Mouse (Mus musculus): ENCODE data around the gene Stt3b. TPM values are rescaled to one million over a fixed set of nuclear protein-coding genes. Genes with fewer than 3 reads are reported as not detected.

Stt3b gene
- 72.0 and 75.4 TPM in 2 replicates for polyA plus RNA-seq (2015; fragmentation: Nextera tagmentation; extraction: Ambion mirVana)

DNA sequence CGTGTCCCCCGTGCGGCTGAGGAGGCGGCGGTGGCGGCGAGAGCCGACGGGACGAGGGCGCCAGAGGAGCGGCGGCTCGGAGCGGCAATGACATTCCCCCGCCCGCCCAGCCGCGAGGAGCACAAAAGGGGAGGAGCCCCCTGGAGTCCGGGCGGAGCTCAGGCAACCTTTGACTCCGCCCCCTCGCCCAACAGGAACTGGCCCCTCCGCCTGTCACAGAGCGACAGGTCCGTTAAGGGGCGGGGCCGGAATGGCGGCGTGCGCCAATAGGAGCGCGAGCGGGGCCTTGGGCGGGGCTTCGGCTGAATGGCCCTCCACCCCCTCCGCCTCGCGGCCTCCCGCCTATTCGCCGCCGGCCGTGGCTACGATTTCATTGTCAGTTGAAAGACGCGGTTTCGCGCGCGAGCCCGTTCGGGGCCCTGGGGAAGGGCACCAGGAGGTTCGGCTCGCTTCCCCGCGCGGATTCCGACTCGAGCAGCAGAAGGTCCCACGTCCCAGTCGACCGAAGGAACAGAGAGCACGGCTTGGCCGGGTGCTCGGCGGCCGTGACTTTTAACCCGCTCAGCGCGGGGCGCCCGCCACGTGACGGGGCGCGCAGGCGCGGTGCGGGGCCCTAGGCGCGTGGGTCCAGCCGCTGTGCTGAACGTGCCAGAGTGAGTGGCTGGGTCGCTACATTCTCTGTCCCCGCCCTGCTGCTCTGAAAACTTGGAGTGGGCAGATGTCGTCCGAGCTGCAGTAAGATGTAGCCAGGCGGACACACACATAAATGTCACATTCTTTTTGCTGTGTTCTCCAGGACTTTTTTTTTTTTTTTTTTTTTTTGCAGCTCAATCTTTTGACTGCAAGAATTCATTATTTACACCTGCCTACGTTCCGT is at the start of gene Stt3b:
Gene Stt3b, minus strand, starts transcription at position 76 of the 877 bp plus-strand sequence.
- Histone ChIP-seq H3K4me2 (ENCODE audit: low read length) (peak within 1 kb of the TSS; percentile 80), H3K9ac (ENCODE audit: low read depth, low read length) (peak within 1 kb of the TSS; percentile 96), H3K9me3 (replicated peaks; ENCODE audit: low read length) (no peaks in the 10 kb centered on the region), H3K27me3 (ENCODE audit: insufficient read depth, low read length) (no peaks in the 10 kb centered on the region), H3K27ac (peak within 1 kb of the TSS; percentile 96), H3K36me3 (ENCODE audit: insufficient read depth, low read length) (no peaks in the 10 kb centered on the region), H3K4me3 (replicated peaks; ENCODE audit: low read depth, low read length) (peak within 1 kb of the TSS; percentile 98), H3K4me1 (replicated peaks; ENCODE audit: insufficient read depth, low read length) (0 out of 2 replicates have a peak, but pooled peaks cover 18% of the 10 kb centered on the region)
- DNase-seq (ENCODE audit: low spot score) (peak; percentile 100), ATAC-seq (replicated peaks; ENCODE audit: low FRiP score, low read depth) (peak; percentile 95)
- WGBS = under 1% methylated on average over 82 of the region's 91 CpGs
- peak; percentile 61 for TF ChIP-seq CTCF (IDR thresholded peaks at IDR 0.05; ENCODE audit: low read depth)

DNA sequence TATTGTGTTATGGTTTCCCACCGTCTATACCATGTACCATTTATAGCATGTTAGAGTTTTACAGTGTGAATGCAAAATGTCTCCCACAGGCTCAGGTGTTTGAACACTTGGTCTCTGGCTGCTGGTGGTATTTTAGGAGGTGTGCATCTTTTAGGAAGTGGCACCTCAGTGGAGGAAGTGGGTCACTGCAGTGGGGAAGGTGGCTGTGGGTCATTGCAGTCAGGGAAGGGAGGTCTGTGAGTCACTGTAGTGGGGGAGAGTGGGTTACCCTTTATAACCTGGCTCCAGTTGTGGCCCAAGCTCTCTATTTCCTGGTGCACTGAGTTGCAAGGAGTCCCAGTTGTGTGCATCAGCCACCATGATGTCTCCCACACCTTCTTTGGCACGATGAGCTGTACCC is 48.2 kb upstream of the Stt3b start:
- TF ChIP-seq CTCF (IDR thresholded peaks at IDR 0.05; ENCODE audit: low read depth) = no peak
- no peak overlapping the region for H3K4me3 ChIP-seq (replicated peaks; ENCODE audit: low read depth, low read length)
- no peak for DNase-seq (ENCODE audit: low spot score)
- H3K9ac ChIP-seq (ENCODE audit: low read depth, low read length) = no peak overlapping the region
- no peak overlapping the region for H3K4me2 ChIP-seq (ENCODE audit: low read length)
- no peak for ATAC-seq (replicated peaks; ENCODE audit: low FRiP score, low read depth)
- H3K27ac ChIP-seq = no peak overlapping the region
- 87% methylated on average over 2 of the region's 2 CpGs for WGBS
- 0 out of 2 replicates have a peak, but pooled peaks cover 4% of the 10 kb centered on the region for H3K4me1 ChIP-seq (replicated peaks; ENCODE audit: insufficient read depth, low read length)
- H3K36me3 ChIP-seq (ENCODE audit: insufficient read depth, low read length) = no peaks in the 10 kb centered on the region
- no peaks in the 10 kb centered on the region for H3K9me3 ChIP-seq (replicated peaks; ENCODE audit: low read length)
- H3K27me3 ChIP-seq (ENCODE audit: insufficient read depth, low read length) = no peaks in the 10 kb centered on the region

DNA sequence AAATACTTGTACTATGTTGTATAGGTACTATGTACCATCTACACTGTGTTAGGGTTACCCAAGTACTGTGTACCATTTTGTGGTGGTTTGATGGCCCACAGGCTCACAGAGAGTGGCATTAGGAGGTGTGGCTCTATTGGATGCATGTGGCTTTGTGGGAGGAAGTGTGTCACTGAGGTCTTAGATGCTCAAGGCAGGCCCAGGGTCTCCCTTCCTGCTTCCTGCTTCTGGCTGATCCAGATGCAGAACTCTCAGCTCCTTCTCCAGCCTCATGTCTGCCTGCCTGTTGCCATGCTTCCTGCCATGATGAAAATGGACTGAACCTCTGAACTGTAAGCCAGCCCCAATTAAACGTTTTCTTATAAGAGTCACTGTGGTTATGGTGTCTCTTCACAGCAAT is 47.8 kb upstream of the Stt3b start:
- Histone ChIP-seq H3K4me3 (replicated peaks; ENCODE audit: low read depth, low read length) (no peak overlapping the region), H3K27ac (no peak overlapping the region), H3K36me3 (ENCODE audit: insufficient read depth, low read length) (no peaks in the 10 kb centered on the region), H3K4me1 (replicated peaks; ENCODE audit: insufficient read depth, low read length) (0 out of 2 replicates have a peak, but pooled peaks cover 4% of the 10 kb centered on the region), H3K9ac (ENCODE audit: low read depth, low read length) (no peak overlapping the region), H3K9me3 (replicated peaks; ENCODE audit: low read length) (no peaks in the 10 kb centered on the region), H3K27me3 (ENCODE audit: insufficient read depth, low read length) (no peaks in the 10 kb centered on the region), H3K4me2 (ENCODE audit: low read length) (no peak overlapping the region)
- TF ChIP-seq CTCF (IDR thresholded peaks at IDR 0.05; ENCODE audit: low read depth) = no peak
- DNase-seq (ENCODE audit: low spot score) = no peak
- 100% methylated on average over 1 of the region's 1 CpGs for WGBS
- ATAC-seq (replicated peaks; ENCODE audit: low FRiP score, low read depth) = no peak

DNA sequence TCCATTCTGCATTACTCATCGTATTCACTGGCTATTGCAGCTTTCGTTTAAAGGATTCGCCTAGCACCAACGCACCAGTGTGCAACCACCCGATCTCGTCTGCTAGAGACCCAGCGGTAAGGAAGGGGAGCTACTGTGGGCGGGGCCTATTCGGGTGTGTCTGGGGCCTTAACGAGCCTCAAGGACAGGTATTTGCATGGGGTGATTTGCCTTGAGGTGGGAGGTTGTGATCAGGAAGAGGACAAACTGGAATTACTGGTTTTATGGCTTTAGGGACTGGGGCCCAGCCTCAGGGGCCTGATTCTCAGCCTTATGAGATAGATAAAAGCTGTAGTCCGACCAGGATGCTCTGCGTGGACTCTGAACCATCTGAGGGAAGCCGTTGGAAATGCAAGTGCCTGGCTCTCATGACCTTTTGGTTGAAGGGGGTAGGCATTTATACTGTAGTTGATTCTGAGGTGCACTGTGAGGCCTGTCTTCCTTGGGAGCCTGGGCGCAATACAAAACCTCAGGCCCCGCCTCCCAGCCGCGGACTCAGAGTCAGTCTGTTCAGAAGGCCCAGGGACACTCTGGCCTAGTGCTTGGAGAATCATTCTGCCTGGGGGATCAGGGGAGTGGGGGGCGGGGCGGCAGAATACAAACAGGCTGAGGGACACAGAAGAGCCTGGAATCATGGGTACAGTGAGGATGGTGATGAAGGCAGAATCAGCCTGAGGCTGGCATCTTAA is 46.7 kb upstream of the Stt3b start:
- Histone ChIP-seq H3K4me3 (replicated peaks; ENCODE audit: low read depth, low read length) (no peak overlapping the region), H3K4me1 (replicated peaks; ENCODE audit: insufficient read depth, low read length) (0 out of 2 replicates have a peak, but pooled peaks cover 4% of the 10 kb centered on the region), H3K9me3 (replicated peaks; ENCODE audit: low read length) (no peaks in the 10 kb centered on the region), H3K27me3 (ENCODE audit: insufficient read depth, low read length) (no peaks in the 10 kb centered on the region), H3K9ac (ENCODE audit: low read depth, low read length) (no peak overlapping the region), H3K27ac (no peak overlapping the region), H3K36me3 (ENCODE audit: insufficient read depth, low read length) (no peaks in the 10 kb centered on the region), H3K4me2 (ENCODE audit: low read length) (no peak overlapping the region)
- ATAC-seq (replicated peaks; ENCODE audit: low FRiP score, low read depth) = 0 out of 2 replicates have a peak, but pooled peaks have one; percentile 33
- no peak for DNase-seq (ENCODE audit: low spot score)
- TF ChIP-seq CTCF (IDR thresholded peaks at IDR 0.05; ENCODE audit: low read depth) = no peak
- 39% methylated on average over 19 of the region's 19 CpGs for WGBS

DNA sequence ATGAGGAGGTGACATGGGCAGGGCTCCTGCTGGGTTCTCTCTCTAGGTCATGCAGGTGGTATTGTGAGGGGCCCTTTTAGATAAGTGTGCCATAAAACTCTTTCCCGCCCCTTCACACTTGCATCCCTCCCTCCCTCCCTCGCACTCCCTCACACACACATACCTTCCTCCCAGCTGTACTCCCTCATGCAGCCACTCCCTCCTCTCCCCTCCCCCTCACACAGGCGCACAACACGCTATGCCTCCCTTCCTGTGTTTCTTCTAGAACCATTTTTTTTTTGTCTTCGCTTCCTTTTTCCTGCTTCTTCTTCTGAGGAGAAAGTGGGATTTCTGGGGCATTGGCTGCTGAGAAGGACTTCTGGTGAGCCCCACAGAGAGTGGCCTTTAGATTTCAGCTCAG is 45.8 kb upstream of the Stt3b start:
- H3K27me3 ChIP-seq (ENCODE audit: insufficient read depth, low read length) = no peaks in the 10 kb centered on the region
- no peaks in the 10 kb centered on the region for H3K9me3 ChIP-seq (replicated peaks; ENCODE audit: low read length)
- ATAC-seq (replicated peaks; ENCODE audit: low FRiP score, low read depth) (peak; percentile 57; the same call in 1 of the 2 replicates), DNase-seq (ENCODE audit: low spot score) (peak; percentile 75)
- no peak overlapping the region for H3K9ac ChIP-seq (ENCODE audit: low read depth, low read length)
- no peak overlapping the region for H3K4me2 ChIP-seq (ENCODE audit: low read length)
- H3K36me3 ChIP-seq (ENCODE audit: insufficient read depth, low read length) = no peaks in the 10 kb centered on the region
- no peak overlapping the region for H3K4me3 ChIP-seq (replicated peaks; ENCODE audit: low read depth, low read length)
- WGBS = 13% methylated on average over 5 of the region's 5 CpGs
- H3K4me1 ChIP-seq (replicated peaks; ENCODE audit: insufficient read depth, low read length) = 0 out of 2 replicates have a peak, but pooled peaks cover 4% of the 10 kb centered on the region
- TF ChIP-seq CTCF (IDR thresholded peaks at IDR 0.05; ENCODE audit: low read depth) = no peak
- no peak overlapping the region for H3K27ac ChIP-seq
